Mouse (Mus musculus) G1E (cell line): ENCODE measurements at regions not wholly inside any gene's neighbourhood (a gene's known extent, or its start where the extent isn't known, plus 50 kb on each side); places are given as distances from the start of the nearest gene placed in this dataset.

Source experiments
- ATAC-seq: 2 replicates; pipeline ENCODE4 v1.8.0; 2016; ENCODE audit warnings: mild to moderate bottlenecking; ENCODE audit not compliant: insufficient number of reproducible peaks, poor library complexity, low FRiP score, severe bottlenecking; ENCODE audit errors: extremely low read depth
- DNase-seq: peaks from one replicate; pipeline ENCODE4 v3.0.0; 2012; ENCODE audit warnings: low spot score
- H3K27me3 ChIP-seq: 2 replicates; pipeline ENCODE4 v1.6.1; 2012; ENCODE audit warnings: mild to moderate bottlenecking, low read length, inconsistent platforms; ENCODE audit not compliant: insufficient read depth
- H3K36me3 ChIP-seq: replicated peaks from 2 replicates; pipeline ENCODE3; 2012; ENCODE audit warnings: mild to moderate bottlenecking, inconsistent platforms
- H3K4me1 ChIP-seq: 2 replicates; pipeline ENCODE4 v1.6.1; 2012; ENCODE audit warnings: low read depth, low read length, inconsistent platforms, mixed read lengths; ENCODE audit not compliant: insufficient read depth
- H3K4me3 ChIP-seq: 2 replicates; pipeline ENCODE4 v1.5.1; 2012; ENCODE audit warnings: low read depth, mild to moderate bottlenecking, inconsistent platforms, low read length, moderate library complexity, mixed read lengths
- H3K9me3 ChIP-seq: replicated peaks from 2 replicates; pipeline ENCODE4 v1.6.1; 2012; ENCODE audit warnings: inconsistent platforms
- CTCF ChIP-seq: IDR thresholded peaks from 2 replicates; pipeline ENCODE4 v1.5.1; 2012; ENCODE audit warnings: low read depth, low read length, inconsistent platforms, mixed read lengths
- GATA1 ChIP-seq: IDR thresholded peaks from 2 replicates; pipeline ENCODE4 v1.6.1; 2012; ENCODE audit warnings: borderline replicate concordance, low read length, inconsistent platforms, mixed read lengths
- GATA2 ChIP-seq: IDR thresholded peaks from 2 replicates; pipeline ENCODE4 v1.6.1; 2012; ENCODE audit warnings: low read depth, low read length, inconsistent platforms, borderline replicate concordance
- POLR2AphosphoS5 ChIP-seq: IDR thresholded peaks from 2 replicates; pipeline ENCODE4 v1.6.1; 2012; ENCODE audit warnings: low read depth, low read length, inconsistent platforms; ENCODE audit not compliant: insufficient replicate concordance
- TAL1 ChIP-seq: conservative IDR thresholded peaks from 2 replicates; pipeline ENCODE4 v1.6.1; 2012; ENCODE audit warnings: low read depth, low read length, inconsistent platforms, mixed read lengths

DNA sequence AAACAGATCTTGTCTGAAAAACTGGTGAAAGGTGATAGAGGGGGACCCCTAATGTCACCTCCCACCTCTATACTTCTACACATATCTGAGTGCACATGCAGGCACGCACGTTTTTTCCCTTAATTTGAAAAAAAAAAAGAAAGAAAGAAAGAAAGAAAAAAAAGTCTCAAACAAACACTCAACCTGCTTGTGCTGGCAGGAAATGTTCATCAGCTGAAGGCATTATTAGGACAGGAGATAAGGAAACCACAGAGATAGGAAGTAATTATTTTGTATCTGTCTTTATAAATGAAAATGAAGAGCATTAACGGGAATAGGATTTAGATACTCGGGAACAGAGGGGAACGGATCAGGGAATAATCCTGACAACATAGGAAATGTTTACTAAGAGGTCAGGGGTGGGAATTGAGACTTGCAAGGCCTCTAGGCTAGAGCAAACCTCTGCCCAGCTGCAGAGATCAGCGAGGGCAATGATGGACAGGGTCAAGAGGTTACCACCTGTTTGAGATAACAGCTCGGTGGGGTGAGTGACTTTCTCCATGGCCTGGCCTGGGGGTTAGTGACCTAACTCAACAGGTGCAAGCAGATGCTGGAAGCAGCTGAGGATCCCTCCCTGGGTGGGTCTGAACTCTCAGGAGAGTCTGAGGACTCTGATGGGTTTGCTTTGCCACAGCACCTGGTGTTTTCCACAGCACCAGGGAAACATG is 129.7 kb upstream of the Cadm1 start:
- H3K36me3 ChIP-seq: no peaks in the 10 kb centered on the region
- DNase-seq: no peak
- H3K9me3 ChIP-seq: peaks cover 28% of the 10 kb centered on the region
- TF ChIP-seq CTCF (no peak), POLR2AphosphoS5 (no peak), TAL1 (no peak), GATA2 (no peak), GATA1 (no peak)
- no peaks in the 10 kb centered on the region for H3K27me3 ChIP-seq
- no peak overlapping the region for H3K4me3 ChIP-seq
- no peak for ATAC-seq
- H3K4me1 ChIP-seq: no peaks in the 10 kb centered on the region

DNA sequence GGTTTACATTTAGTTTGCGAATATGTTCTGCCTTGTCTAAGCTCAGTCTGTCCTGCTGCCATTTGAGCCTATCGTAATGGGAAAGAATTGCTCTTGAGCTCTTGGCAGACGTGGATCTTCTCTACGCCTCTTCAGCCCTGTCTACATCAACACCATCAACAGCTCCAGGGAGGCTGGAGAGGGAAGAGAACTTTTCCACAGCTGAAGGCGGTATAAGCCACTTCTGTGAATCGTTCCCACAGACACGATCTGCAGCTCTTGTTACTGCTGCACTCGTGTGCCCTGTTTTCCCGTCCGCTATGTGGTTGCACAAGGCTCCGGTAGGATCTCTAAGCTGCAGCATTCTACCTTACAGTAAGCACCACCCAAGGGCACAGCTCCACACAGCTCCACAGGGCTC is 128.5 kb upstream of the Cadm1 start:
- ATAC-seq (no peak), DNase-seq (no peak)
- Histone ChIP-seq H3K9me3 (peaks cover 29% of the 10 kb centered on the region), H3K36me3 (no peaks in the 10 kb centered on the region), H3K4me3 (no peak overlapping the region), H3K27me3 (no peaks in the 10 kb centered on the region), H3K4me1 (no peaks in the 10 kb centered on the region)
- TF ChIP-seq POLR2AphosphoS5 (no peak), GATA1 (no peak), TAL1 (no peak), GATA2 (no peak), CTCF (no peak)

DNA sequence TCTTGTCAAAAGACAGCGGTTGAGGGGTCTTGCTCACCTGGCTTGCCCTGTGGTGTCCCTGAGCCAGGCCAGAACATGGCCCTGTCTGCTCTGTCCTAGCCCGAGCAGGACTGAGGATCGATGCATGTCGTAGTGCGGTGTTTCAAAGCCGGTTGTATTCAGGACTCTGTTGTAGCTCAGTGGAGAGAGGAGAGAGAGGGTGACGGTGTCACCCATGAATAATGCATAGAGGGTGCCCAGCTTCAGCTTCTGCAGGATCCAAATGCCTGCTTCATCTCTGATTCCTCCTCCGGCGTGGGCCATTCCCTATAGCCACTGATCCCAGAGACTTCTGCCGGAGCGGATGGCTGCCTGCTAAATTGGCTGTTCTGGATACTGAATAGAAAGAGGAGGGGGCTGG is 126.7 kb upstream of the Cadm1 start:
- ATAC-seq (no peak), DNase-seq (no peak)
- H3K36me3 ChIP-seq: no peaks in the 10 kb centered on the region
- 0 out of 2 replicates have a peak, but pooled peaks cover 4% of the 10 kb centered on the region for H3K27me3 ChIP-seq
- peaks cover 40% of the 10 kb centered on the region for H3K9me3 ChIP-seq
- H3K4me3 ChIP-seq: no peak overlapping the region
- no peaks in the 10 kb centered on the region for H3K4me1 ChIP-seq
- TF ChIP-seq TAL1: no peak
- no peak for TF ChIP-seq GATA2
- no peak for TF ChIP-seq GATA1
- TF ChIP-seq CTCF: no peak
- no peak for TF ChIP-seq POLR2AphosphoS5

DNA sequence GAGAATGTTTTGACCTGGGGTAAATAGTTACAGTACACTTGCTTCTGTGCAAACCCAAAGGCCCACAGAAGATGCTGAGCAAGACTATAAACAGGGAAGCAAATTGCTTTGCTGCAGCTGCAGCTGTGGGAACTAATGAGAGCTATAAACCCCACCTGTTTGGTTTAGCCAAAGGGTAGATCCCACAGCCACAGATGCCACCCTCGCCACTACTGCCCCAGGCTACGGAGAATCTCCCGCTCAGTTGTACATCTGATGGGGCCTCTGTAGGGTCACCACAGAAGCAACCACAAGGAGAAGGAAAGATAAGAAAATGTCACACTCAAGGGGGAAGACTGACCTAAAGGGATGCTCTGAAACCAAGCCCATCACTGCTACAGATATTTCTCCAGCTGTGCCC is 125.2 kb upstream of the Cadm1 start:
- Histone ChIP-seq H3K4me3 (no peak overlapping the region), H3K27me3 (0 out of 2 replicates have a peak, but pooled peaks cover 4% of the 10 kb centered on the region), H3K4me1 (no peaks in the 10 kb centered on the region), H3K9me3 (peaks cover 41% of the 10 kb centered on the region), H3K36me3 (no peaks in the 10 kb centered on the region)
- DNase-seq (no peak), ATAC-seq (no peak)
- TF ChIP-seq CTCF (no peak), TAL1 (no peak), POLR2AphosphoS5 (no peak), GATA2 (no peak), GATA1 (no peak)

DNA sequence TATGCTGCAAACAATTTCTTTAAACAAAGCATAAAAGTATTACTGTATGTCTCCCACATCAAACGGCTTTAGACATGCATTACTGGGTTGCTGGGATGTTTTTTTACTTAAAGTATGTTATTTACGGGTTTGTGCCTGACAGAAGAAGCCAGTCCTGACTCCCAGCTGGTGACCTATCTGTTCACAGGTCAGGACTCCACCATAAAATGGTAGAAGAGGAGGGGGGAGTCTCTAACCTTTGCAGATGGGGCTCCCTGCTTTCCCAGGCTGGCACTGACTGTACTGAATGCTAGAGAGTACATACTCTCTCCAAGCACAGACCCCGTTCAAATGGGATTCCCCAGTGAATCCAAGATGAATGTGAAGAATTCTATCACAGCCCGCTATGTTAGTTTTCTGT is 124.4 kb upstream of the Cadm1 start:
- no peaks in the 10 kb centered on the region for H3K4me1 ChIP-seq
- H3K36me3 ChIP-seq: no peaks in the 10 kb centered on the region
- TF ChIP-seq GATA2 (no peak), POLR2AphosphoS5 (no peak), CTCF (no peak), TAL1 (no peak), GATA1 (no peak)
- H3K9me3 ChIP-seq: peaks cover 44% of the 10 kb centered on the region
- no peak for ATAC-seq
- DNase-seq: no peak
- H3K27me3 ChIP-seq: 0 out of 2 replicates have a peak, but pooled peaks cover 4% of the 10 kb centered on the region
- H3K4me3 ChIP-seq: no peak overlapping the region

DNA sequence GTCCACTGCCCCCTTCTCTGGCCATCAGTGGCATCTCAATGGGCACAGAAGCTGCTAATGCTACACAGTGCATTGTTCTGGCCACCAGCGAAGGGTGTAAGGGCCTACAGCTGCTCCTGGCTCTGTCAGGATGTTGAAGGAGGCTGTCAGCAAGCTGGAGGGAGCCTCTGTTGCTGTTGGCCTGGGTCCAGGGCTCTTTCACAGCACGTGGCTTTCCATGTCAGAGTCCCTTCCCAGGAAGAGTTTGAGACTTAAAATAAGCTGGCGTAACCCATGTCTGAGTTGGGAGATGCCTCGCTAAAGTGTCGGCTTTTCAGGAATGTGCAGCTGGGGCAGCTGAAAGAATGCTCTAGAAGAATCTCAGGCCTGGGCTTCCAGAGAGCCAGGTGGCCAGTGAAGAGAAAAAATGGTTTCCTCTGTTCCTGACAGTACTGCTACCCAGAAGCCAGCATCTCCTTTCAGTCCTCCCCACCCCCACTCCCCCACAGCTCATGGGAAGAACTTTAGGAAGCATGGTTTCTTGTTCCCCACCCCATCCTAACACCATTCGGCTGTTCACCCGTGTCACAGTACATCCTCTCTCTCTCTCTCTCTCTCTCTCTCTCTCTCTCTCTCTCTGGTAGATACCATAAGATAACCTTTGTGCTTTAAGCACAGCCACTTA is 122.8 kb upstream of the Cadm1 start:
- Histone ChIP-seq H3K4me1 (no peaks in the 10 kb centered on the region), H3K27me3 (0 out of 2 replicates have a peak, but pooled peaks cover 4% of the 10 kb centered on the region), H3K36me3 (no peaks in the 10 kb centered on the region), H3K4me3 (no peak overlapping the region), H3K9me3 (peaks cover 42% of the 10 kb centered on the region)
- DNase-seq: no peak
- TF ChIP-seq GATA2: no peak
- ATAC-seq: no peak
